Mouse (Mus musculus): ENCODE data around the gene Ccdc92b. TPM values are rescaled to one million over a fixed set of nuclear protein-coding genes. Genes with fewer than 3 reads are reported as not detected.
"Not testable (repeated sequence)": the region's sequence is repeated elsewhere in the genome, so short reads cannot be mapped to it uniquely, and the experiment has no call there.

The Ccdc92b gene
- 8.2 and 9.7 TPM in 2 replicates for polyA plus RNA-seq (2011; ENCODE audit: insufficient read depth, insufficient read length, low replicate concordance, missing spikeins)

GRCm38 (mm10) chr11:74619201-74619955 lies at the start of gene Ccdc92b:
Gene Ccdc92b (plus strand): TSS chr11:74619605.
- Histone ChIP-seq H3K4me3 (replicated peaks; ENCODE audit: control insufficient read depth, low read depth, low read length) (peak within 1 kb of the TSS; percentile 71), H3K4me1 (ENCODE audit: control insufficient read depth, insufficient read depth, low read length) (peaks cover 2% of the 10 kb centered on the region; the same call in 1 of the 2 replicates), H3K27ac (ENCODE audit: control insufficient read depth, insufficient read depth, low read depth, low read length, poor library complexity) (peak within 1 kb of the TSS; percentile 14; the same call in 1 of the 2 replicates)
- TF ChIP-seq POLR2A (IDR thresholded peaks at IDR 0.05; ENCODE audit: borderline replicate concordance, control insufficient read depth, low read depth, low read length) = no peak
- no peak for TF ChIP-seq CTCF (IDR thresholded peaks at IDR 0.05; ENCODE audit: control insufficient read depth, insufficient read depth, low read length)
- WGBS = 3% methylated on average over 58 of the region's 63 CpGs

DNA sequence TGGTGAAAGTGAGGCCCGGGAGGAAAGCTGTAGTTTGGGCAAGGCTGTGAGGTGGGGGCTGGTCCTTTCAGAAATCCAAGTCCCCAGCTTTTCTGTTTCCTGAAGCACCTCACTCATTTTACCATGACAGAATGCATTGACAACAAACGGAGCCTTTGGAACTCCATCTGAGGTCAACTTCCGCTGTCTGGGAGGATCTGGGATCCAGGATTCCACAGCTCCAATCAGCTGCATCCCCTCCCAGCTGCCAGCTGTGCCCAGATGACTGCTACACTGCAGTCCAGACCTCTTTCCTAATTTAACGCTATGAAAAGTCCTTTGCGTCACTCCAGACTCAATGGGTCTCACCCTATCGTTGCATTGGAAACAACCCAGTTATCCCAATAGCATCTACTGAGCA lies 49.7 kb upstream of the Ccdc92b start:
- Histone ChIP-seq H3K4me1 (ENCODE audit: control insufficient read depth, insufficient read depth, low read length) (peaks cover 19% of the 10 kb centered on the region; the same call in 1 of the 2 replicates), H3K27ac (ENCODE audit: control insufficient read depth, insufficient read depth, low read depth, low read length, poor library complexity) (no peak overlapping the region), H3K4me3 (replicated peaks; ENCODE audit: control insufficient read depth, low read depth, low read length) (no peak overlapping the region)
- TF ChIP-seq CTCF (IDR thresholded peaks at IDR 0.05; ENCODE audit: control insufficient read depth, insufficient read depth, low read length) (no peak), POLR2A (IDR thresholded peaks at IDR 0.05; ENCODE audit: borderline replicate concordance, control insufficient read depth, low read depth, low read length) (no peak)
- WGBS = 79% methylated on average over 6 of the region's 6 CpGs

GRCm38 (mm10) chr11:74572459-74573061 lies 46.8 kb upstream of the Ccdc92b start:
- 3% methylated on average over 6 of the region's 6 CpGs for WGBS
- H3K4me3 ChIP-seq (replicated peaks; ENCODE audit: control insufficient read depth, low read depth, low read length) = peak overlapping the region; percentile 85
- peaks cover 30% of the 10 kb centered on the region; the same call in 1 of the 2 replicates for H3K4me1 ChIP-seq (ENCODE audit: control insufficient read depth, insufficient read depth, low read length)
- H3K27ac ChIP-seq (ENCODE audit: control insufficient read depth, insufficient read depth, low read depth, low read length, poor library complexity) = peak overlapping the region; percentile 86
- TF ChIP-seq CTCF (IDR thresholded peaks at IDR 0.05; ENCODE audit: control insufficient read depth, insufficient read depth, low read length) (peak; percentile 15; the same call in 1 of the 2 replicates), POLR2A (IDR thresholded peaks at IDR 0.05; ENCODE audit: borderline replicate concordance, control insufficient read depth, low read depth, low read length) (0 out of 2 replicates have a peak, but pooled peaks have one; percentile 28)

- Histone ChIP-seq H3K27ac (ENCODE audit: control insufficient read depth, insufficient read depth, low read depth, low read length, poor library complexity) (peak overlapping the region; percentile 35), H3K4me1 (ENCODE audit: control insufficient read depth, insufficient read depth, low read length) (peaks cover 26% of the 10 kb centered on the region; the same call in 1 of the 2 replicates), H3K4me3 (replicated peaks; ENCODE audit: control insufficient read depth, low read depth, low read length) (no peak overlapping the region)
- WGBS = 42% methylated on average over 4 of the region's 4 CpGs
- TF ChIP-seq CTCF (IDR thresholded peaks at IDR 0.05; ENCODE audit: control insufficient read depth, insufficient read depth, low read length) (no peak), POLR2A (IDR thresholded peaks at IDR 0.05; ENCODE audit: borderline replicate concordance, control insufficient read depth, low read depth, low read length) (no peak)
Observed at GRCm38 (mm10) chr11:74574768-74575434, 44.5 kb upstream of the Ccdc92b start.

GRCm38 (mm10) chr11:74575940-74576339 lies 43.5 kb upstream of the Ccdc92b start:
- H3K27ac ChIP-seq (ENCODE audit: control insufficient read depth, insufficient read depth, low read depth, low read length, poor library complexity) = peak overlapping the region; percentile 72; the same call in 1 of the 2 replicates
- no peak for TF ChIP-seq CTCF (IDR thresholded peaks at IDR 0.05; ENCODE audit: control insufficient read depth, insufficient read depth, low read length)
- no peak for TF ChIP-seq POLR2A (IDR thresholded peaks at IDR 0.05; ENCODE audit: borderline replicate concordance, control insufficient read depth, low read depth, low read length)
- peaks cover 25% of the 10 kb centered on the region; the same call in 1 of the 2 replicates for H3K4me1 ChIP-seq (ENCODE audit: control insufficient read depth, insufficient read depth, low read length)
- no peak overlapping the region for H3K4me3 ChIP-seq (replicated peaks; ENCODE audit: control insufficient read depth, low read depth, low read length)
- 7% methylated on average over 3 of the region's 3 CpGs for WGBS

DNA sequence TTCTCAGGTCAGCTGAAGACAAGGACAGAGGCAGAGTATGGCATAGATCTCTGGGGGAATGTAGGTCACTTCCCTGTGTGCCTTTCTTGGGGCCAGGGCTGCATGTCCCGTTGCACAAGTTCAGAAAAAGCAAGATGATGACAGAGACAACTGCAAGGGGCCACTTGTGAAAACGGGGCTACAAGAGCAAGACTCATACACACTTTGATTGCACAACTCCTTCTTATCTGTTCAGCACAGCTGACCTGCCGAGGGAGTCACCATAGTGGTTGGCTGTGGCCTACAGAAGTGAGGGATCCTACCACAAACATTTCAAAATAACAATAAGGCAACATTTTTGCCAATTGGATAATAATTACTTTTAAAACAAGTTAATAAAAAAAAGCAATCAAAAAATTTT lies 42.3 kb upstream of the Ccdc92b start:
- no peak overlapping the region for H3K4me3 ChIP-seq (replicated peaks; ENCODE audit: control insufficient read depth, low read depth, low read length)
- H3K4me1 ChIP-seq (ENCODE audit: control insufficient read depth, insufficient read depth, low read length) = peaks cover 21% of the 10 kb centered on the region; the same call in 1 of the 2 replicates
- peak overlapping the region; percentile 72 for H3K27ac ChIP-seq (ENCODE audit: control insufficient read depth, insufficient read depth, low read depth, low read length, poor library complexity)
- 11% methylated on average over 3 of the region's 3 CpGs for WGBS
- TF ChIP-seq POLR2A (IDR thresholded peaks at IDR 0.05; ENCODE audit: borderline replicate concordance, control insufficient read depth, low read depth, low read length) = no peak
- TF ChIP-seq CTCF (IDR thresholded peaks at IDR 0.05; ENCODE audit: control insufficient read depth, insufficient read depth, low read length) = no peak

- H3K4me3 ChIP-seq (replicated peaks; ENCODE audit: control insufficient read depth, low read depth, low read length); H3K27ac ChIP-seq (ENCODE audit: control insufficient read depth, insufficient read depth, low read depth, low read length, poor library complexity); H3K4me1 ChIP-seq (ENCODE audit: control insufficient read depth, insufficient read depth, low read length): not testable (repeated sequence)
- WGBS = 31% methylated on average over 4 of the region's 4 CpGs
- TF ChIP-seq CTCF (IDR thresholded peaks at IDR 0.05; ENCODE audit: control insufficient read depth, insufficient read depth, low read length) = peak; percentile 69
Observed at GRCm38 (mm10) chr11:74581333-74581732, 38.1 kb upstream of the Ccdc92b start.

GRCm38 (mm10) chr11:74582464-74582863 lies 36.9 kb upstream of the Ccdc92b start:
- no peak overlapping the region for H3K4me3 ChIP-seq (replicated peaks; ENCODE audit: control insufficient read depth, low read depth, low read length)
- H3K4me1 ChIP-seq (ENCODE audit: control insufficient read depth, insufficient read depth, low read length) = no peaks in the 10 kb centered on the region; the same call in 1 of the 2 replicates
- TF ChIP-seq CTCF (IDR thresholded peaks at IDR 0.05; ENCODE audit: control insufficient read depth, insufficient read depth, low read length) = no peak
- no peak for TF ChIP-seq POLR2A (IDR thresholded peaks at IDR 0.05; ENCODE audit: borderline replicate concordance, control insufficient read depth, low read depth, low read length)
- no peak overlapping the region for H3K27ac ChIP-seq (ENCODE audit: control insufficient read depth, insufficient read depth, low read depth, low read length, poor library complexity)
- WGBS = 80% methylated on average over 3 of the region's 3 CpGs
